In the genomic region with DNA sequence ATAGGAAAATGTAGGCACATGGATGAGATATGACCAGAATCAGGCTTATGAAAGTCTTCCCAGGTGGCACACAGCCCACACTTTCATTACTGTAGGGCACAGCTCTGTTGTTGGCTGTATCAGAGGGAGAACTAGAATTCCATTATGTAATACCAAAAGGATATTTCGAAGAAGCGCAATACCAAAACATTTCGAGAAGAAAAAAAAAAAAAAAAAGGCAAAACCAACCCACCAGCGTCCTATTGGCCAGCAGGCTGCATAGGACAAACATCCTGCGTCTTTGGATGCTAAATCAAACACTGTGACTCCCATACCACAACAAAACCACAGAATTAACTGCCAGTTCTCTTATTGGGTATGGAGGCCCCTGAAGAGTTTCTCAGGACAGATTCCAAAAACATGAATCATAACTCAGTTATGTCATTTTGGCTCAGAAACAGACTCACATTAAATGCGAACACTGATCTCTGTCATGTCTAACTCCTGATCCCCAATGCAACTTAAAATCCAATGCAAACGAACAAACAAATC, we compare ENCODE assay signal across 8 mouse cellular contexts. TPM values are rescaled to one million over a fixed set of nuclear protein-coding genes. Genes with fewer than 3 reads are reported as not detected.
A peak's percentile ranks its signal among the peaks of the same experiment; 100 is the strongest.
DNase-seq lines count a peak whose midpoint lies in the region; ATAC-seq and TF ChIP-seq lines count a peak whose summit lies in the region.
"Had no signal": no experiment of that assay in that cellular context is flagged by ENCODE, and none has a peak within 500 bp of the region (broad histone marks: within the 10 kb centered on the region; RNA-seq: fewer than 3 reads in every experiment).

No protein-coding gene starts in this region.

- H3K9ac ChIP-seq in embryonic facial prominence, embryonic 11.5 days (replicated peaks; ENCODE audit: low read length): no peak overlapping the region

- H3K27me3 ChIP-seq in embryonic facial prominence, embryonic 11.5 days (ENCODE audit: control insufficient read depth, insufficient read depth, low read length): no peaks in the 10 kb centered on the region
- H3K27me3 ChIP-seq in cerebellum, adult 2 months (ENCODE audit: control insufficient read depth, insufficient read depth, low read length): no peaks in the 10 kb centered on the region

- no peaks in the 10 kb centered on the region for H3K9me3 ChIP-seq in embryonic facial prominence, embryonic 11.5 days (replicated peaks; ENCODE audit: control insufficient read depth, low read length)

- no peak for TF ChIP-seq CTCF in cerebellum, adult 2 months (IDR thresholded peaks at IDR 0.05; ENCODE audit: borderline replicate concordance, insufficient read depth, low read depth, low read length)

- H3K4me3 ChIP-seq in embryonic facial prominence, embryonic 11.5 days (ENCODE audit: low read depth, low read length): no peak overlapping the region
- no peak overlapping the region for H3K4me3 ChIP-seq in cerebellum, adult 2 months (replicated peaks; ENCODE audit: insufficient read depth, low read depth, low read length)

- ATAC-seq in embryonic facial prominence, embryonic 11.5 days (replicated peaks; ENCODE audit: insufficient number of reproducible peaks, low FRiP score, low TSS enrichment, low read depth): no peak
- ATAC-seq: activated CD4-positive, CD25-positive, alpha-beta regulatory T cell, adult 4 months had no signal

- H3K4me1 ChIP-seq in embryonic facial prominence, embryonic 11.5 days (ENCODE audit: control insufficient read depth, insufficient read depth, low read length): no peaks in the 10 kb centered on the region
- no peaks in the 10 kb centered on the region for H3K4me1 ChIP-seq in cerebellum, adult 2 months (ENCODE audit: control insufficient read depth, insufficient read depth, low read length)

- TF ChIP-seq POLR2A in cerebellum, adult 2 months (IDR thresholded peaks at IDR 0.05; ENCODE audit: borderline replicate concordance, insufficient read depth, low read length): no peak

- H3K4me2 ChIP-seq in embryonic facial prominence, embryonic 11.5 days (ENCODE audit: low read depth, low read length): peak overlapping the region; percentile 21; the same call in 1 of the 2 replicates

- 76% methylated on average over 7 of the region's 7 CpGs for WGBS in embryonic facial prominence, embryonic 11.5 days
- 57% methylated on average over 7 of the region's 7 CpGs for WGBS in cerebellum, adult 2 months

- H3K27ac ChIP-seq in embryonic facial prominence, embryonic 11.5 days (replicated peaks; ENCODE audit: low read depth, low read length): peak overlapping the region; percentile 10; the same call in 1 of the 2 replicates
- no peak overlapping the region for H3K27ac ChIP-seq in cerebellum, adult 2 months (ENCODE audit: insufficient read depth, low read length)

- DNase-seq in left cerebral cortex, adult 18-20 months (ENCODE audit: low spot score in 2 of 2): peak; percentile 24 to 49
- DNase-seq in left cerebral cortex, postnatal 4 days: no peak
- no peak for DNase-seq in embryonic facial prominence, embryonic 11.5 days (ENCODE audit: low spot score)
- DNase-seq in heart, postnatal 10 days: peak; percentile 13 to 27
- peak; percentile 52 for DNase-seq in skeletal muscle tissue, adult 2 months (ENCODE audit: low read depth, low spot score)
- DNase-seq in cerebellum, adult 2 months: no peak
- DNase-seq in thymus, adult 18-20 months: no peak

- intact Hi-C loops in left cerebral cortex, postnatal 4 days (cut with DNase I): no loop called here
- intact Hi-C loops in heart, postnatal 10 days (cut with DNase I): no loop called here

- H3K36me3 ChIP-seq in embryonic facial prominence, embryonic 11.5 days (replicated peaks; ENCODE audit: control insufficient read depth, insufficient read depth, low read depth, low read length): no peaks in the 10 kb centered on the region

RNA-seq across cellular contexts. Expression of a gene that starts 0.7 kb away (rescaled TPM):
- 10 to 100 TPM; 25.4 to 25.9 TPM for total RNA-seq in left cerebral cortex, adult 18-20 months (2021)
- total RNA-seq in left cerebral cortex, postnatal 4 days (2021): 1 to 10 TPM; 2.0 to 2.4 TPM
- polyA plus RNA-seq in embryonic facial prominence, embryonic 11.5 days (2014; fragmentation: Nextera tagmentation; extraction: Ambion mirVana): 6.5 and 7.2 TPM in 2 replicates
- total RNA-seq in heart, postnatal 10 days (2021): 1 to 10 TPM; 3.4 to 3.6 TPM
- polyA plus RNA-seq in cerebellum, adult 2 months (2012; rRNA removed): 1.1 TPM in 2 replicates

RNA-seq across cellular contexts. Expression of a gene that starts 6.2 kb away (rescaled TPM):
- total RNA-seq in left cerebral cortex, adult 18-20 months (2021): 10 to 100 TPM; 49.4 to 58.5 TPM
- 10 to 100 TPM; 30.9 to 37.9 TPM for total RNA-seq in left cerebral cortex, postnatal 4 days (2021)
- 29.9 and 36.5 TPM in 2 replicates for polyA plus RNA-seq in embryonic facial prominence, embryonic 11.5 days (2014; fragmentation: Nextera tagmentation; extraction: Ambion mirVana)
- total RNA-seq in heart, postnatal 10 days (2021): 10 to 100 TPM; 30.1 to 38.4 TPM
- polyA plus RNA-seq in cerebellum, adult 2 months (2012; rRNA removed): 32.5 and 34.0 TPM in 2 replicates

Comparison
In these comparisons a context has a peak if more than half of its experiments do, and no peak if none do; other contexts are left out.
1. DNase-seq: peak in left cerebral cortex, adult 18-20 months (2 of 2), heart, postnatal 10 days (2 of 2) and skeletal muscle tissue, adult 2 months (single experiment); none in left cerebral cortex, postnatal 4 days (single experiment), embryonic facial prominence, embryonic 11.5 days (single experiment), cerebellum, adult 2 months (0 of 2) and thymus, adult 18-20 months (0 of 2).
2. RNA of a gene that starts 0.7 kb away (total RNA-seq): 25.4 to 25.9 TPM in left cerebral cortex, adult 18-20 months; 3.4 to 3.6 TPM in heart, postnatal 10 days and 2.0 to 2.4 TPM in left cerebral cortex, postnatal 4 days; every median in the first group is over 4 times any median in the second.